Mouse (Mus musculus) right cerebral cortex, postnatal 10 days (tissue): ENCODE measurements at regions not wholly inside any gene's neighbourhood (a gene's known extent, or its start where the extent isn't known, plus 50 kb on each side); places are given as distances from the start of the nearest gene placed in this dataset.

Experiments
- DNase-seq, 2 experiments: peaks; one replicate each; pipeline ENCODE4 v3.0.0; 2021; ENCODE audit warnings: low spot score in 2 of 2

- DNase-seq: no peak
Measured at GRCm38 (mm10) chrX:11776236-11776899, 383.8 kb downstream of the Bcor start.

- no peak for DNase-seq
Measured at GRCm38 (mm10) chrX:11795010-11795409, 365.1 kb downstream of the Bcor start.

- DNase-seq: no peak
Measured at GRCm38 (mm10) chrX:11797870-11798269, 362.3 kb downstream of the Bcor start.

- no peak for DNase-seq
Measured at GRCm38 (mm10) chrX:11798326-11798725, 361.8 kb downstream of the Bcor start.

GRCm38 (mm10) chrX:11800400-11800941, 359.7 kb downstream of the Bcor start:
- DNase-seq: peak; percentile 75 to 81

GRCm38 (mm10) chrX:11801208-11801607, 358.9 kb downstream of the Bcor start:
- no peak for DNase-seq

GRCm38 (mm10) chrX:11801621-11802020, 358.5 kb downstream of the Bcor start:
- no peak for DNase-seq

- DNase-seq: peak in 1 of 2 experiments; percentile 43
Measured at GRCm38 (mm10) chrX:11802074-11802899, 357.9 kb downstream of the Bcor start.

GRCm38 (mm10) chrX:11803239-11803638, 356.9 kb downstream of the Bcor start:
- DNase-seq: no peak

- DNase-seq: peak in 1 of 2 experiments; percentile 32
Measured at GRCm38 (mm10) chrX:11806896-11807252, 353.3 kb downstream of the Bcor start.

GRCm38 (mm10) chrX:11807253-11807882, 352.8 kb downstream of the Bcor start:
- peak; percentile 67 to 80 for DNase-seq

GRCm38 (mm10) chrX:11807883-11808262, 352.3 kb downstream of the Bcor start:
- no peak for DNase-seq

GRCm38 (mm10) chrX:11808911-11809310, 351.2 kb downstream of the Bcor start:
- DNase-seq: no peak

- no peak for DNase-seq
Measured at GRCm38 (mm10) chrX:11814861-11815260, 345.3 kb downstream of the Bcor start.

GRCm38 (mm10) chrX:11815864-11816263, 344.3 kb downstream of the Bcor start:
- DNase-seq: no peak

GRCm38 (mm10) chrX:11818634-11819033, 341.5 kb downstream of the Bcor start:
- DNase-seq: no peak

GRCm38 (mm10) chrX:11821165-11821564, 339.0 kb downstream of the Bcor start:
- DNase-seq: no peak

- peak; percentile 67 to 69 for DNase-seq
Measured at GRCm38 (mm10) chrX:11821880-11822768, 338.0 kb downstream of the Bcor start.

GRCm38 (mm10) chrX:11825948-11826347, 334.2 kb downstream of the Bcor start:
- no peak for DNase-seq

GRCm38 (mm10) chrX:11826737-11827408, 333.3 kb downstream of the Bcor start:
- DNase-seq: peak; percentile 36 to 38
